Mouse (Mus musculus) layer of hippocampus, adult 6 months (tissue): Measurements from ENCODE around the gene Zfp300. TPM values are rescaled to one million over a fixed set of nuclear protein-coding genes. Genes with fewer than 3 reads are reported as not detected.

ENCODE experiments used
- long read RNA-seq, 2 experiments: library from polyadenylated mRNA; unstranded; transcript quantifications; one replicate each; pipeline ENCODE4 v2.0.0; 2019 to 2020
- polyA plus RNA-seq: library from polyadenylated mRNA; unstranded; fragments of <200 nt; fragmentation: Nextera tagmentation; gene quantifications from 2 replicates; pipeline ENCODE4 v1.2.3, GENCODE M21; 2021

Zfp300 gene
- polyA plus RNA-seq: 0.87 and 1.3 TPM in 2 replicates
- long read RNA-seq, experiment 1, partial matches to known transcripts: 0 of 1 reads
- long read RNA-seq, experiment 1, other reads (novel, unspliced or antisense): 1 of 1 reads
- long read RNA-seq, experiment 2, full-length matches to known transcripts: 1 of 4 reads
- long read RNA-seq, experiment 2, partial matches to known transcripts: 0 of 4 reads
- long read RNA-seq, experiment 2, other reads (novel, unspliced or antisense): 3 of 4 reads

DNA sequence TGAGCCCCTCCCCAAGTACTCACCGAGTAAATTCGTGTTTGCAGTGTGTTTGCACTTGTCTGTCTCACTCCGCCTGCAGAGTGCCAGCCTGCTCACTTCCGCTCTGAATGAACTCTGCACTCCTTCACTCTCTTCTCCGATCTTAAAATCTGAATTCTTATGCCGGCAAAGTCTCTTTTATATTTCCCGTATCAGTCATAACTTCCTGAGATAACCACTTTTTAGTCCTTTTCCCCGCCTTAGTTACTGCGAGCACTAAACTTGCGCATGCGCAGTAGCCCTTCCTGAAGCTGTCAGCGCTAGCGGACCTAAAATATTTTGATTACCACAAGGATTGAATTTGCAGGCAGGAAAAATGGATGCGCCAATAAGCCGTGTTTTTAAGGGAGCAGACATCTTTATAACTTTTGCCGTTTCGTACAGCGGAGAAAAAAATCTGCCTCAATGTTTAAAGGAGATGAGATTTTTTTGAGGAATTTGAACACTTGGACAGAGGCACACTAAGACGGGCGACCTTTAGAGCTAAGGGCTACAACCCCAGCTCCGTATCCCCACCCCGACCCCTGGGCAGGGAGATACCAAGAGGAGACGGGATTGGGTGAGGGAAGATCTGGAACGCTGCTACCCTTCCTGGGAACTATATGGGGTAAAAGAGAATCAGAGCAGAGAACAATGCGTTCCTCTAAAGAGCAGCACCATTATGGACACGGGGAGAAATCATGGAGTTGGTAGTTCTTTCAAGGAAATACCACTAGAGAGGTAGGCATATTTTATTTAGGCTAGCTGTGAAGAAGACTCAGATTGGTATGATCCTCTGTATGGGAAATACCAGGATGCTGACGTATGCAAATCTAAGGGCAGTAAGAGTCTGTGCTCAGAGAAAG is at the start of gene Zfp300:
Gene Zfp300 (minus strand): TSS at position 545 of the 884 bp plus-strand sequence.

DNA sequence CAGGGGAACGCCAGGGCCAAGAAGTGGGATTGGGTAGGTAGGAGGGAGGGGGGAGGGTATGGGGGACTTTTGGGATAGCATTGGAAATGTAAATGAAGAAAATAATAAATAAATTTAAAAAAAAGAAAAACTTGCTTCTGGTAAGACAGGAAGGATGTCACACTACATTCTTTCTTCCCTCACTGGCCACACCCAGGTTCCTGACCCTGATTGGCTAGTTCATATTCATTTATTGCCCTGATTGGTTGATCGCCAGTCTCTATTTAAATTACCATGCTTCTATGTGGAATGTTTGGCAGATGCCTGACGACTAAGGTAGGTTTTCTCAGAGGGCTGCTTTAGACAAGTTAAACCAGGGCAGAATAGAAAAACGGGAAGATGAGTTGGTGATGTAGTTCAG is 26.2 kb upstream of the Zfp300 start, which contains the start of gene Ssxa1:
Gene Ssxa1 (plus strand): TSS at position 301 of the 400 bp plus-strand sequence.

DNA sequence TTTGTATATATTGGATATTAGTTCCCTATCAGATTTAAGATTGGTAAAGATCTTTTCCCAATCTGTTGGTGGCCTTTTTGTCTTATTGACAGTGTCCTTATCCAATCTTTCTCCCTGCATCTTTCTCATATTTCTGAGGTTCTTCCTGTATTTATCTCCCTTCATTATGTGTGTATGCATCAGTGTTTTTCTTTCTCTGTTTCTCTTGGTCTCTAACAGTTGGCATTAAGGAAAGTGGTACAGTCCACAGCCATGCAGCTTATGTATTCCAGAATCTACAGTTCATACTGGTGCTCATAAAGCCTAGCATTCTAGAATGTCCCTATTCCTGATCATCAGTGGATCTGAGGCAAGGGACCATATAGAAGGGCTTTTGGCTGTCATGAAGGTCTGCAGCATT is 21.2 kb downstream of the Zfp300 start, which contains the start of gene Spaca5:
Gene Spaca5 (plus strand): TSS at position 301 of the 400 bp plus-strand sequence.

DNA sequence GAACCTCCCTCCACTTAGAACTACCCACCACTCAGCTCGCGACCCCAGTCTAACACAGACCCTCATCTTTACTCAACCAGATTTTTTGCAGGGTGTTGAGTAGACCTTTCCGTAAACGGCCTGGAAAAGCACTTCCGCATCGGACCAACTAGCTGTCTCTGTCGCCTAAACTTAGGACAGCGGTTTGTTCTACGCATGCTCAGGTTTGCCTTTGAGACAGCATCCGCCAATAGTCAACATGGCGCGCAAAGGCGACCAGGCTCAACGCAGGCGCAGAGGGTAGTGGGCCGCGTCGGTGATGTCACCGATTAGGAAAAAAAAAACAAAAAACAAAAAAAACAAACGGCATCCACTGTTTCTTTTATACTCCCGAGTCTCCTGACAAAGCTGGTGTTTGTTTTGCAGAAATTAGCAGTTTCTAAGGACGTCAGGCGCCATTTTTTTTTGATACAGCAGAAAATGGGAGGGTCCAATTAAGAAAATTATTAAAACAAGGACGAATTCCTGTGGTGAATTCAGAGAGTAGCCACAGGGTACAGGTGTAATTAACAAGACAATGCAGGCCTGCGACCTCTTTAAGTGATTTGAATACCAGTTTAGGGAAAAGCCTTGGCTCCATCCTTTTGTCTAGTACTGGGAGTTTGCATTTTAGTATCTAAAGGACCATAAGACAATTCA is 27.3 kb downstream of the Zfp300 start, which contains the start of gene Zfp182:
Gene Zfp182 (minus strand): TSS at position 451 of the 678 bp plus-strand sequence.

Other genes starting within 250 kb of the Zfp300 start
- 0.57 and 0.84 TPM in 2 replicates for gene Timp1, start 219.4 kb downstream of the Zfp300 start, polyA plus RNA-seq
- 88.2 and 114 TPM in 2 replicates for gene Syn1, start 168.5 kb downstream of the Zfp300 start, polyA plus RNA-seq
- 0.43 and 0.48 TPM in 2 replicates for gene Cfp, start 158.0 kb downstream of the Zfp300 start, polyA plus RNA-seq
- 35.8 and 45.1 TPM in 2 replicates for gene Elk1, start 138.9 kb downstream of the Zfp300 start, polyA plus RNA-seq
- 16.8 and 20.0 TPM in 2 replicates for gene Uxt, start 127.5 kb downstream of the Zfp300 start, polyA plus RNA-seq
- gene Zfp182, start 27.2 kb downstream of the Zfp300 start, polyA plus RNA-seq: 2.5 and 3.3 TPM in 2 replicates
- gene Spaca5, start 21.1 kb downstream of the Zfp300 start, polyA plus RNA-seq: not detected in 2 replicates
- not detected in 2 replicates for gene Ssxa1, start 26.3 kb upstream of the Zfp300 start, polyA plus RNA-seq
- gene Gm21876, start 86.1 kb upstream of the Zfp300 start, polyA plus RNA-seq: not detected in 2 replicates